Mouse (Mus musculus) heart, postnatal 10 days (tissue): ENCODE data around the gene Cadm1. TPM values are rescaled to one million over a fixed set of nuclear protein-coding genes. Genes with fewer than 3 reads are reported as not detected.

ENCODE experiments used
- DNase-seq, 2 experiments: peaks; one replicate each; pipeline ENCODE4 v3.0.0; 2021
- intact Hi-C: fragments of 180-260 bp; cut with DNase I; formaldehyde crosslinking; loops from one replicate; pipeline ENCODE4 v1.15.1; 2025
- total RNA-seq, 2 experiments: library from RNA; stranded (reverse); gene quantifications; 2 replicates each; pipeline ENCODE4 v1.2.3; 2021

Cadm1 gene
- total RNA-seq, 2 experiments from 2014 or later: 2.7 to 3.3 TPM

DNA sequence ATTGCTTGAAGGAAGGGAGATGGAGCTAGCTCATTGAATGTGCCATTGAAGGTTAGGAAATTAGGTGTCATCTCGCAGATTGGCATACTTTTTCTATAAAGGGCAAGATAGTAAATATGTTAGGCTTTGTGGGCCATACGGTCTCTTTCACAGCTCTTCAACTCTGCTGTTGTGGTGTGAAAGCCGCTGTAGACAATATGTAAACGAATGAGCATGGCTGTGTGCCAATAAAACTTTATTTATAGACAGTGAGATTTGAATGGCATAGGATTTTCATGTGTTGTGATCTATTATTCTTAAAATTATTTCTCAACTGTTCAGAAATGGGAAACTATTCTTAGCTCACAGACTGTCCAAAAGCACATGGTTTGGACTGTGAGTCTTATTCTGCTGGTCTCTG, 123.0 kb downstream of the Cadm1 start:
- DNase-seq: no peak
- intact Hi-C loops: no loop called here

DNA sequence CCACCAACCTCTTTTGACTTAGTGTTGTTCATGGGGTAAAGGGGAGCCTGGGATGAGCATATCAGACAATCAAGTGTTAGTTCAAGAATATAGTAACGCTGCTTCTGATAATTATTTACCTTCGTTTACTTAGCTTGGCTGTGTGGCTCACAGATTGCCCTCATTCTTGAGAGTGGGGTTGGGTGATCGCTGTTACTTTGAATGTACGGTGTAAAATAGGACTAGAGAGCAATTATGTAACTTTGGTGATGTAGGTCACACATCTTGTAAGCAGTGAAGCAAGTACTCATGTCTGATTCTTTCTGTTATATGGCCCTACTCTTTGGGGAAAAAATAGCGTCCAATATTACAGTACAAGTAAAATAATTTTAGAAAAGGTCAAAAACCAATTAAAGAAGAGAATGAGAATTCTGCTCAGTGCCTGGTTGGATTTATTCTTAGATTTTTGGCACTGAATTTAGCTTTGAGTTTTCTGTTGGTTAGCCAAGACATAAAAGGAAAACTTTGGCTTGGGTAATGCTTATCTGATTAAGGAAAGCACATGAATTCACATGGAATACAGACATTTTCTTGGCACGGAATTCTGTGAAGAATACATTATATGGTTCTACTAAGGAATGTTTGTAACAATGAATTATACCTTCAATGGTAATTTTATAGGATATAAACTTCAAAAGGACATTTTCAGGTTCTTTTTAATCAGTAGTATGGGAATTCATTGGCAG, 129.6 kb downstream of the Cadm1 start:
- no peak for DNase-seq
- intact Hi-C loops: no loop called here

DNA sequence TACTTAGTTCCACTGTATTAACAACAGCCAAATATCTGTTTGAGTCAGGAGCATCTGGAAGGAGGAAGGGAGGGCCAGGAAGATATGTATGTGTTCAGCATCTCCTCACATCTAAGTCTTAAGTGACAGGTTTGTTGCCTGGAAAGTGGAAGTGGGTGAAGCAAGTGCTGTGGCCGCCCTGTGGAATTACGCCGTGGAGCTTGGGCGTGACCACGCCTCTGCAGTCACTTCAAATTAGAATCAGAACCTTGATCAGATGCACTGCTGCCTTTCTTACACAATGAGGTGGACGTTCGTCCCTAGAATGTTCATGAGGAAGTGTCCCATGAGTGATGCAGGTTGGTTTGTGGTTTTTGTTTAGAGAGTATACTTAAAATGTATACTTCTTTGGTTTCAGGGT, 131.6 kb downstream of the Cadm1 start:
- DNase-seq: no peak
- intact Hi-C loops: no loop called here

DNA sequence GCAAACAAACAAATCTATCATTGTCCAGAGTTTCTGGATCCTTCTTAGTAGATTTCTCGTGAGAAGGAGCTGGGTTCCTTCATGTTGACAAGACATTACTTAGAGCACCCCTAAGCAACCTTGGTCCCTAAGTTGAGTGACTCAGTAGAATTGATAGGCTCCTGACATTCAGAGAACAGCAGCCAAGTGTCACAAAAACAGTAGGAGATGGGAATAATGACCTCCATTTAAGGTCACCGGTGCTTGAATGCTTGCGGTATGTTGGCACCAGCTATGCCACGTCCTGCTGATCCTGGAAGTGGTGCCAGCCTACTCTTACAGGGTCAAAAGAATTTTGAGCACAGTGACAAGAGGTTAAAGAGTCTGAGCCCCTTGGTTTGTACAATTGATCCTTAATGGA, 139.2 kb downstream of the Cadm1 start:
- DNase-seq: peak in 1 of 2 experiments; percentile 14
- intact Hi-C loops: no loop called here

DNA sequence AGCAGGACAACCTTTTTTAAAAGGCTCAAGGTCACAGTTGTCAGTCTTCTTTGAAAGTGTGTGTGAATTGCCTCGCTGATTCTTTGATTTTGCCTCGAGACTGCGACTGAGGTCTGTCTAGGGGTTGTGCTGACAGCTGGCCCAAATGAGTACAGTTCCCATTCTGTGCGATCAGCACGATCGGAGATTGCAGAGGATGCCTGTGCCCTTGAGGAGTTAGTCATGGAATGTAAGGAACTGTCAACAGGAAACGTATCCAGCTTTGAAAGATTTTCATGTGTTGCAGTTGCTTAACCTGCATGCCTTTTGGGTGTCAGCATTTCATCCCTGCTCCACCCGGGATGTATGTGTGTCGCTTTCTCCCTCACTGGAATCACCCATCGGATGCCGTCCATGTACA, 141.6 kb downstream of the Cadm1 start:
- no peak for DNase-seq
- intact Hi-C loops: no loop called here

DNA sequence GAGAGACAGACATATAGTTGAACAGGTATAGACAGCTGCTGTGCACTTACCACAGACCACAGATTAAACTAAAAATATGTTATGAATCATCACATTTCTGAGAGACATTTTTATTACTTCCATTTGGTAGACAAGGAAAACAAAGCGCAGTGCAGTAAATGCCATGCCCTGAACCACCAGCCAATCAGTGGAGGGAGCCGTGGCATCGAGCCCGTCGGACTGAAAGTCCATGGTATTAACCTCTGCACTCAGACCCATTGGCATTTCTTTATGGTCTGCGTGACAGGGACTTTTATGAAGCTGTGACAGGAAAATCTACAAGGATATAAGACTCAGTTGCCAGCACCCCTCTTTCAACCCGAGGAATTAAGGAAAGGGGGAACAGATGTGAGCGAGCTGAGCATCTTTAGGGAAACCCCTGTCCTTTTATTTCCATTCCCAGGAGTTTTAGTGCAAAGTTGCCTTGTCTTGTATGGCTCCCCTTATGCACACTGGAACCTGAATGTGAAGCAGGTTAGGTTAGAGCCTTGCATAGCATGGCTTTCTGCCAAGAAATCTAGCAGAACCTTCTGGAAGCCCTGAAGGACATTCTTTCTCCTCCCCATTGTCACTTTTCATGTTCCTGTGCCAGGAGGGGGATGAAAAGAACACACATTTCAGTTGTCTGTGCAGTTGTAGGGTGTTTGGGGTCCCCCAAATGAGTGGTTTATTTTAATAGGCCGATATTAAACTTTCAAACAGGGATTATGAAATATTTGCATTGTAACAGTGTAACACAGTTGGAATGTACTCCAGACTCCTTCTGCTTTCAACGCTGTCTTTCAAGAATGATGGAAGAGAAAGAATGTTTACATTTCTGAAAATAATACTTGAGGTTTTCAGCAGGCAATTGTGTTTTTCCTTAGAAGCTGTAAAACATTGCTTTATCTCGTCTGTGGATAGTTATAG, 145.1 kb downstream of the Cadm1 start:
- intact Hi-C loops: no loop called here

DNA sequence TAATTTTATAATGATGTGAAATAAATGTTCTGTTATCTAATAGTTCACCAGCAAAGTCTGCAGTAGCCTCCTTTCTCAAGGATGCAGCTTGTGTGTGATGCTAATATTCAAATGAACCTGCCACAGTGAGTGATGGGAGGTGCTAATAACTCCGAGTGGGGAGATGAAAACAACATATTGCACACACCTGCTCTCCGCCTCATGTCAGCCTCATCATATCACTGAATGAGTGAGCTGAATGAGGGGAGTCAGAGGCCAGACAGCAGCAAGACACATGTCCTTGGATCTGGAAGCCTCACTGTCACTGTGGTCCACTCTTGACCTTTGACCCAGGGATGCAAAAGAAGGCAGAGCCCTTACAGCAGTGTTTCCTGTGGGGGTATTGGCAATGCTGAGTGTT, 156.9 kb downstream of the Cadm1 start:
- intact Hi-C loops: no loop called here
- no peak for DNase-seq

More for the DNA sequence above, 145.1 kb downstream of the Cadm1 start:
- no peak for DNase-seq

DNA sequence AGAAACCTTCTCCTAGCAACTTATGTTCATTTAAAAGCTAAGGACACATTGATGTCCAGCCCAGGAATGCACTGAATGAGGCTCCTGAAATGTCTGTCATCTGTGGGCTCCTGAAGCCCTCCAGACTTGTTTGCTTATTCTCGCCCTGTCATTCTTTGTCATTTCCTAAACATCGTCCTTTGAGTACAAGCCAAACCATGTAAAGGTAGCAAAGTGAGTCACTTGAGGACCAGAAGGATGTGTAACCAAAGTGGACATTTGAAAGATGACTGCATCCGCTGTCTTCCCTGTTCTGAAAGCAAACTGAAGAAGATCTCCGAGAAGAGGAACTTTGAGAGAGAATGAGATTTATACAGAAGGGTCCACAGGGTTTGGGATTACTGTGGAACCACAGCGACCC, 157.6 kb downstream of the Cadm1 start:
- no peak for DNase-seq
- intact Hi-C loops: no loop called here

DNA sequence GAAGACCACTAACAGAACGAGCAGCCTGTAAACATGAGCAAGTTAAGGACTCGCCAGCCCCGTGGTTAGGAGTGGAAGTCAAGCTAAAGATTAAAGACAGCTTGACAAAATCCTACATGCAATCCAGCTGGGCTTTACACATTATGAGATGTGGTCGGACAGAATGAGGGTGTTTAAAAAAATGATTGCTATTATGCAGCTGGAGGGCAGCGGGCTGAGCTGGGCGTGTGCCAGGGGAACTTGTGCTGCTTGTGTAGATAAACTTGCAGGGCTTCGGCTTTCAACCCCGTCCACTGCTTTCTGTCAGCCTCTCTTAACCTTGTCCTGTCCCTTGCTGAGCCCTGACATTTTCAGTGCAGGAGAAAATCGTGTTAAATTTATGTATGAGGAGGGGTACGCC, 158.3 kb downstream of the Cadm1 start:
- DNase-seq: peak; percentile 69 to 77
- intact Hi-C loops: no loop called here

DNA sequence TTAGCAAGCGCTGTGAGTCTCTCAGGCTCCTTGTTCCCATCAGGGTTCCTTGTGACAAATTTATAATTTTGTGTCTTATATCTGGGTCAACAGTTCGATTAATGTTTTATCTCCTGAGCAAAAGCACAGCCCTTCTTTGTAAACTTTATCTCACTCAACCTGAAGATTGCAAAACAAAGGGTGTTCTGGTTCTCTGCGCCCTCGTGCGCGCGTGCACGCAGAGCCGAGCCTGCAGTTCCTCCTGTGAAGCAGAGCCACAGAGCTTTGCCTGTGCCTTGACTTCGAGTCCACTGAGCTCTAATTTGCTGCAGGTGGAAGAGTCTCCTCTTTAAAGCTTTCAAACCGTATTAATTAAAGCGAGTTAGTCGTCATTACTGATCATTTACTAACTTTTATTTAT, 162.9 kb downstream of the Cadm1 start:
- intact Hi-C loops: no loop called here
- no peak for DNase-seq

DNA sequence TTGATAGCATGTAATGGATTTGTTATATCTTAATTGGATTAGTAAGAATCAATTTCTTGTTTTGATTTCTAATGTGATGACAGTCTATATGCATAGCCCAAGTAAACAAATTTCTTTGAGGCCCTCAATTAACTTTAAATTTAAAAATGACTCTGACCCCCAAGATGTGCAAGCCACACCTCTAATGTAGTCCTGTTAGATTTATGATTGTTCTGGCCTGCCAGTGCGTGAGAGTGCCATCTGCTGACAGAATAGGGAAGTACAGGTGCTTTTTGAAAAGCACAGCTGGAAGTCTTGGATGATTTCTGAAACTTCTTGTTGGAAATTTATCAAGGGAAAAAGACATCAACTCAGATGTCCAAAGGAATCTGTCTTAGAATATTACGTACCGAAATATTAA, 169.1 kb downstream of the Cadm1 start:
- intact Hi-C loops: loop anchor here (1.0 to 5.0 kb wide), 3 partner anchors 166 to 964 kb away; no protein-coding TSS in a partner anchor
- DNase-seq: peak; percentile 75 to 86

DNA sequence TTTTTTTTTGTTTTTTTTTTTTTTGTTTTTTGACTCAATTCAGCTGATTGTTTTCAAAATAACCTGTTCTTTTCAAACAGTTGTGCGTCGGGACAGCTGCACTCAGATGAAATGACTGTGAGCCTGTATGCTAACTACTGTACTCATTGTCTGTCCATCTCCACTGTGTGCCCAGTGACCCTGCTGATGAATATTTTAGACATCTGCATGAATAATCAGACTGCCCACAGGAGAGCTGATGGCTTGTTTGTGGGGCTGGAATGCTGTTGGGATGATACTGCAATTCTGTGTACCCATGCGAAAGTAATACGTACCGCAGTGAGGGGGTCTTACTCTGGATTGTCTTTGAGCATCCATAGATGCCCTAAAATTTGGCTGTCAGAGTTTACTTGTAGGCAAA, 170.0 kb downstream of the Cadm1 start:
- no peak for DNase-seq
- intact Hi-C loops: loop anchor here (5.0 to 10.0 kb wide), 2 partner anchors 365 to 557 kb away; no protein-coding TSS in a partner anchor

DNA sequence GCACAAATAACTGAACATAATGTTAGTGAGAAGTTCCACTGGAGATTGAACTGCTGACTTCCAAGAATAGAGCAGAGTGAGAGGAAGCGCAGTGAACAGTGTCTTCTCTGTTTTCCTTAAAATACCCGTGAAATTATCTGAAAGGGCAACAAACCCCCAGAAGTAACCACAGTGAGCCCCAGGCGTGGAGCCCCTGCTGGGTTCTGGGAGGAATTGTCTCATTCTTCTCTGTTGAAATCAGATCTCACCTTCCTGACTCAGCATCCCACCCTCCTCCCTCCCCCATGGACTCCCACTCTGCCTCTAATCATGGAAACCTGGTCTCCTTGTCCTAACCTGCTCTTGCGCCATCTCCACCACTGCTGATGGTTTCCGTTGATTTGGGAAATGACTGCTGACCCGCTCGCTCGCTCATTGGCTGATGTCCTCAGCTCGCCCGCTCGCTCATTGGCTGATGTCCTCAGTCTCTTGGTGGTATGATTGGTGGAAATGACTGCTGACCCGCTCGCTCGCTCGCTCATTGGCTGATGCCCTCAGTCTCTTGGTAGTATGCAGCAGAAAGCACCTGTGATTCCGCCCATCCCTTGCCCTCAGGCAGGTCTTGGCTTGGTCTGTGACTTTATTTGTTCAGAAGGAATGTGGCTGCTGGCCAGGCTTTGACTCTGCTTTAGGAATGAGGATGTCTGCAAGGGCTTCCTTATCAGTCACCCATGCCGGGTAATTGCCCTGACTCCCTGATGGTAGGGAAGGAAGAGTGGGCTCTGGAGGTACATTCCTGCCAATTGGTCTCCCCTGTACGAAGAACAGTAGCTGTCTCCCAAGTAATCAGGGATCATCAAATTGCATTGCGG, 173.3 kb downstream of the Cadm1 start:
- intact Hi-C loops: loop anchor here (5.0 to 10.0 kb wide), 2 partner anchors 368 to 554 kb away; no protein-coding TSS in a partner anchor
- DNase-seq: no peak

DNA sequence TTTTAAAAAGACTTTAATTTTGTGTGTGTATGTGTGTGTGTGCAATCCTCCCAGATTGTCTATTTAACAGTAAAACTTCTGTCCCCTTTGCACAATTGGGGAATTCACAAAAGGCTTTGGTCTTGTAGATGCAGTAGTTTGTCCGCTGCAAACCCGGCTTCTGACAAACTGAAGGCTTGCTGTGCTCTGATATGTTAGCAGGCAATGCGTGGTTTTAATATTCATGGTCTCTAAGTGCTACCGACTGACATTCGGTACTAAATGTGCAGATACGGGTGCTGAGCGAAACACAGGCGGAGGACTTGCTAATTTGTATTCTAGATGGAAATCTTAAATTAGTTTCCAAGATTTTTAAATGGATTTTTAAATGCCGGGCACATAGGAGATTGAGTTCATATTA, 176.4 kb downstream of the Cadm1 start:
- intact Hi-C loops: loop anchor here (5.0 to 10.0 kb wide), 2 partner anchors 372 to 1354 kb away; no protein-coding TSS in a partner anchor
- DNase-seq: no peak

DNA sequence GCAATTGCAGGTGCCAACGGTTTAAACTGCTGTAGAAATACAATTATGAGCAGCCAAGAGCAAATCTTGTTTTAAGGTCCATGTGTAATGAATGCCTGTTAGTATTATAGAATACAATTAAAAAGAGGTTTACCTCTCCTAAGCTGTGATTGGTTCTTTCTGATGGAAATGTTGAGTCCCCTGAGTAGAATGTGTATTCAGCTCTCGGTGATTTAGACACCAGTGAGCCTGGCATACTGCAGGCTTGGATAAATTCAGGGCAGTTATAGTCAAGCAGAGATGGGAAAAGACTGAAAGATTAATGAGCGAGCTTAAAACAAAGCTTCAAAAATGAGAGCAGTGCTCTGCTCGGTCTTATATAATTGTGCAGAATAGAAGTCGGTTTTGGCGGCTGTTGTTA, 177.4 kb downstream of the Cadm1 start:
- intact Hi-C loops: loop anchor here (5.0 to 10.0 kb wide), 2 partner anchors 373 to 1355 kb away; no protein-coding TSS in a partner anchor
- no peak for DNase-seq

DNA sequence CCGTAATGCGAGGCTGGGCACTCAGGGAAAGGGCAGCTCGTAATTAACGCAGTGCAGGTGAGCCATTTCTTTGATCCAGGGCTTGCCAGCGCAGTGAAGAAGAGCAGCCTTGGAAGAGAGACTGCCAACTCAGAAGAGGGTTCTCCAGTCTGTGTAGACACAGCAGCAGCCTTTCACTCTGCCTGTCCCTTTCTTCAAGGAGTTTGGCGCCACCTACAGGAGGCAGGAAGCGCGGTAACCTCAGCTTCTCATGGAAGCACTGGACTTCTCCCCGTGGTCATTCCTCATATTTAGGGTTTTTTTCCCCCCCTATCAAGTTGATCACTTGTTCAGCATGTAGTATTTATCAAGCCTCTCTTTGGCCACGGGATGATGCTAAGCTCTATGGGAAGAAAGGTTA, 178.3 kb downstream of the Cadm1 start:
- DNase-seq: peak; percentile 78 to 89
- intact Hi-C loops: loop anchor here (1.0 to 10.0 kb wide), 3 partner anchors 373 to 1356 kb away; no protein-coding TSS in a partner anchor

DNA sequence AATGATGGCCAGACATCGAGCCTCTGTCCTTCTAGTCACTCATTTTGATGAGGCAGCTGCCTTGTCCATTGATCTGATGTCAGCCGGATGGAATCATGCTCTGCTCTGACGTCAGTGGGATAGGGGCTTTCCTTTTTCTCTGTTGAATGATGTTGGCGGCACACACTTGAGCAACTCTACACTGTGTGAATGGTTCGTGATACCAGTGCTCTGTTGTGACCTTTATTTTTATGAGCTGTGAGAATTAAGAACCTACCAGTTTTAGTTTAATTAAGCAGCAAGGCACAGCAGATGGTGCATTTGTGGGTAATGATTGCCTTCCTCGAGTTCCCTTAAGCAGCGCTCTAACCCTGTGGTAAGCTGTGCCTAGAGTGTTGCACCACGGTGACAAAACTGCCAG, 181.0 kb downstream of the Cadm1 start:
- intact Hi-C loops: no loop called here

DNA sequence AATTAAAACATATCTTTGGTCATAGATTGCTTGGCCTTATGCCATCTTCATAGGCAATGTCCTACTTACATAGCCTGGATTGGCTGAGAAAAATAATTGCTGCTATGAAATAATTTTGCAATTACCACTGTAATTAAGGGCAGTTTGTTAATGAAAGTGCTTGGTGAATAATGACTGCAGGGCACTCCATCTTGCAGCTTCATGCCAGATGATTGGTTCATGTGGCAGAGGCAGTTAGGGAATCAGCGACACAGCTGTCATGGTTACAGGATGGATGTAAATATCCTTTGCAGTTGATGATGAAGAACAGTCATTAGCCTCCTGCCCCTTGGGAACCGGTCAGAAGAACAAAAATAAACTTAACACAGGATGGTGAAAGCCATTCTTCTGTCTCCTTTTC, 184.6 kb downstream of the Cadm1 start:
- no peak for DNase-seq
- intact Hi-C loops: no loop called here

More for the DNA sequence above, 181.0 kb downstream of the Cadm1 start:
- no peak for DNase-seq

DNA sequence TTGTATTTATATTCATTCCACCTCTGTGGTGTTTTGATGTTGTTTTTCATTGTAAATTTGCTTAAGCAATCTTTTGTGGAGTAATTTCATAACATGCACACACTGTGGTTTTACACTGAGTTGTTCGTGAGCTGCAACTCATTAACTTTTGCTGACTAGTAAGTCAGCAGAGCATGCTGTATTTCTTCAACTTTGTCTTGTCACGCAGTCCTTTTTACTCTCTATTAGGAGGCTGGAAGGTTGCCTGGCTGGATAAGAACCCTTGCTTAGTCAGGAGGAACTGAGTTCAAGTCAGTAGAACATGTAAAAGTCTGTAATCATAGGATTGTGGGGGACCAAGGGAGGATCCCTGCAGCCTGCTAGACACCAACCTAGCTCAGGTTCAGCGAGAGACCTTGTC, 185.4 kb downstream of the Cadm1 start:
- intact Hi-C loops: no loop called here
- no peak for DNase-seq

DNA sequence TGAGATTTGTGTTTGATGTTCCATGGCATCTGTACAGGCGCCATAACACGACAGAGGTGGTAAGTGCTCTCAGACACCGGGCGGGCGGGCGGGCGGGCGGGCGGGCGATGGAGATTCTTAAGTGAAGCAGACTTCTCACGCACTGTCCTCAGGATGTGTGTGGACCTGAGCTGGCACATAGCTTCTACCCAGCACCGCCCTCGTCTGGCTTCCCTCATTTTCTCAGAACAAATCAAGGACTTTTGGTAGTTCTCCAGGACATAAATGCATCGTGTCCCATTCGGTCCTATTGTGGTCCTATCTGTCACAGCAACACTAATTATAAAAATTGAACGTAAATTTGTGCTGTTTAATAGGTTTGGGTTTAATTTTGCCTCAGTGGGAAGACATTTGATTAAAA, 186.9 kb downstream of the Cadm1 start:
- DNase-seq: no peak
- intact Hi-C loops: no loop called here

DNA sequence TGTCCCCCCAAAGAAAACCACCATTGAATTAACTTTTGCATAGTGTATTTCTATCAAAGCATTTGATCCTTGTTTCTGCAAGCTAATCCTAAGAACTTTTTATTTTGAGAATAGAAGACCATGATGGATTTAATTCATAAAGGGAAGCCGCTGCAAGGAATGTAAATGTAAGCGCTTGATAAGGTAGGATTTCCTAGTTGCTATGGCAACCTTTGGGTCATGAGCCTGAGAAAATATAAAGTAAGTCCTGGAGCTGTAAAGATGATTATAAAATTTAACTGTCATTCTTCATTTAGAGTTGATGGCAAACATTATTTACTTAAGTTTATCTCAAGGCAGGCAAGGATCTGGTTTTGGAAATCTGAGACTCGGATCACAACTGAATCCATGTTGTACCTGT, 197.6 kb downstream of the Cadm1 start:
- no peak for DNase-seq
- intact Hi-C loops: no loop called here
